Mouse (Mus musculus) activated CD4-positive, CD25-positive, alpha-beta regulatory T cell, adult 4 months (primary cell): Measurements from ENCODE around the gene Pkp4. TPM values are rescaled to one million over a fixed set of nuclear protein-coding genes. Genes with fewer than 3 reads are reported as not detected.

Experiments used
- ATAC-seq: one replicate; pipeline ENCODE4 v1.8.0; 2017
- polyA plus RNA-seq, 2 experiments: library from polyadenylated mRNA; unstranded; fragments of 100-300 nt; shearing (Covaris generic); gene quantifications; one replicate each; pipeline ENCODE4 v1.2.1; 2017

Gene Pkp4
- polyA plus RNA-seq: 10 to 100 TPM in 1 of 2 experiments, 1 to 10 TPM in 1; 9.4 to 12.0 TPM

- ATAC-seq: peak; percentile 94
These were observed at the start of gene Pkp4, which contains the start of gene Ccdc148 for GRCm38 (mm10) chr2:59160605-59160963. Gene Pkp4 (plus strand): TSS chr2:59160850. Gene Ccdc148 (minus strand): TSS chr2:59160683.

DNA sequence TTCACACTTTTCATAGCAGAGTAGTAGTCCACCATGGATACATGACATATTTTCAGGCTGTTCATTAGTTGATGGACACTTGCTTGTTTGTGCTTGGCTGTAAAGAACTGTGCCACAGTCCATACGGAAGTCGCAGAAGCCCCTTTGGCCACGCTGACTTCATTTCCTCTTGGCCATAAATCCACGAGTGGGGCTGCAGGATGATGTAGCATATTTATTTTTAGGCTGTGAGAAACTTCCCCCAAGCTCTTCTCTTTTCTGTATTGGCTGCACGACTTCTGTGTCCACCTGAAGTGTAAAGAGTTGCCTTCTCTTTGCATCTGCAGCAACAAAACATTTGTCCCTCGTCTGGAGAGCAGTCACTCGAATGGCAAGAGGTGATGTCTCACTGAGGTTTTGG lies 31.6 kb upstream of the Pkp4 start:
- no peak for ATAC-seq

DNA sequence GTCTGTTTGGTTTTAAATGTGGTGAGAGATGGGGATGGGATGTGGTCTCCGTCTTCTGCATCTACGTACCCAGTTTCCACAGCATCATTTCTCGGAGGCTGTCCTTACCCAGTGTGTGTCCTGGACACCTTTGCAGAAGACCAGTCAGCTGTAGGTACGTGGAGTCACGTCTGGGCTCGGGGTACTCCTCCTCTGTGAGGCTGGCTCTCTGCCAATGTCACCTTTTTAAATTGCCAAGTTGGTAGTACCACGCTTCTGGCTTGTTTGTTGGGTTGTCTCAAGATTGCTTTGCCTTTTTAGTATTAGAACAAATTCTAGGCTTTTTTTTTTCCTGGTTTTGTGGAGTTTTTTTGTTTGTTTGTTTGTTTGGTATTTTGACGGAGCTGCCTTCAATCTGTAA lies 30.8 kb upstream of the Pkp4 start:
- ATAC-seq: no peak

- ATAC-seq: no peak
These were observed 29.6 kb upstream of the Pkp4 start for GRCm38 (mm10) chr2:59131044-59131443.

DNA sequence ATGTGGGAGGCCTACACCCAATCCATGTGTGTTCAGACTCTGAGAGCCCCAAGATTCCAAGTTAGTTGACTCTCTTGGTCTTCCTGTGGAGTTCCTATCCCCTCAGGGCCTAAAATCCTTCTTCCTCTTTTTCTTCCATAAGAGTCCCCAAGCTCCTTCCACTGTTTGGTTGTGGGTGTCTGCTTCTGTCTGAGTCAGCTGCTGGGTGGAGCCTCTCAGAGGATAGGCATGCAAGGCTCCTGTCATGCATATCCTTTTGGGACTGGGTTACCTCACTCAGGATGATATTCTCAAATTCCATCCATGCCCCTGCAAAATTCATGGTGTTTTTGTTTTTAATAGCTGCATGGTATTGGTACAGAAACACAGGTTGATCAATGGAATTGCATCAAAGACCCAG lies 5.2 kb upstream of the Pkp4 start:
- ATAC-seq: no peak

GRCm38 (mm10) chr2:59158117-59158516 lies 2.5 kb upstream of the Pkp4 start:
- no peak for ATAC-seq

- no peak for ATAC-seq
These were observed 567 bp upstream of the Pkp4 start for GRCm38 (mm10) chr2:59159961-59160604.

DNA sequence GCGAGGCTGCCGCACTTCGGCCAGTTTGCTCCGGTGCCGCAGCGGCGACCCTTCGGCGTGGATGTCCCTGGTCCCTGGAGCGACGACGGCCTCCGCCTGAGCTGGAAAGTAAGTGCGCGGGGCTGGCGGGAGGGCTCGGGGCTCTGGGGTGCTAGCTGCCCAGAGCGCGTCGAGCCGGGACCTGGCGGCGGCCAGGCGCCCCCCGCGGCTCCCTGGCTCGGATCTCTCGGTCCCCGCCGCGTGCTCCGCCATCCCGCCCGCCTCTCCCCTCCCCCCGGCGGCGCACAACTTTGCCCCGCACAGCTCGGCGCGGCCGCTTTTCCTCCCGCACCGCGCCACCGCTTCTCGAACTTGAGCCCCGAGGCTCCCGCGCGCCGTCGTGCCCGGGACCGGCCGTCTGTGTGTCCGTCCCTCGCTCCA lies 381 bp downstream of the Pkp4 start:
- ATAC-seq: peak; percentile 11

- peak; percentile 22 for ATAC-seq
These were observed 1.0 kb downstream of the Pkp4 start for GRCm38 (mm10) chr2:59161441-59162284.

GRCm38 (mm10) chr2:59162285-59162600 lies 1.6 kb downstream of the Pkp4 start:
- ATAC-seq: no peak

DNA sequence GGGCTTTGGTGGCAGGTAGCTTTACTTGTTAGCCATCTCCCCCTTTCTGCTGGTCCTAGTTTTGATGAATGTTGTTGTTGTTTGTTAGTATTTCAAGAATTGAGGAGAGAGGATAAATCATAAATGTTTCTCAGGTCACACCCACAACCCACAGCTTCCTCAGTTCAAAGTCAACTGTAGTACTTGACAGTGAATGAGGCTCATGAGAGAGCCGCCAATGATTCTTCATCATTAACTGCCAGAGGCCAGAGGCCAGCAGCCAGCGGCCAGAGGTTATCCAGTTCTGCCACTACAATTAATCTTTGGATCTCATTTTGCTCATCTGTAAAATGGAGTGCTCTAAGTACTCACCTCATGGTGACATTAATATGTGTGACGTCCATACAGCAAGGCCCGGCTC lies 6.3 kb downstream of the Pkp4 start:
- ATAC-seq: peak; percentile 40

DNA sequence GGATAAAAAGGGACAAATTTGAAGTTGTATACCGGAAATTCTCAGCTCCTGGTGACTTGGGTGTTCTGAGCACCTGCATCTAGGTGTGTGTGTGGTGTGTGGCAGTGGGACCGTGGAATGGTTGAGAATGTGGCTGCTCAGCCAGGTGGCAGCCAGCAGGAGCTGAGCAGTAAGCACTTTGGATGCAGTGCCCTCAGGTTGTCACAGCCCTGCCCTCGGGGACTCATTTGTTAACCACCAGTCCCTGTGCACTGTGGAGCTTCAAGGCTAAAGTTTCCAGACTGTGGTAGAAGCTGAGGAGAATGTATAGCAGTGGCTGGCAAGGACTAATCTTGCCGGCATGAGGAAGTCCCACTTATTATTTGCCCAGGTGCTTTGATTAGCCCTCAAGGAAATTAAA lies 7.2 kb downstream of the Pkp4 start:
- ATAC-seq: no peak

DNA sequence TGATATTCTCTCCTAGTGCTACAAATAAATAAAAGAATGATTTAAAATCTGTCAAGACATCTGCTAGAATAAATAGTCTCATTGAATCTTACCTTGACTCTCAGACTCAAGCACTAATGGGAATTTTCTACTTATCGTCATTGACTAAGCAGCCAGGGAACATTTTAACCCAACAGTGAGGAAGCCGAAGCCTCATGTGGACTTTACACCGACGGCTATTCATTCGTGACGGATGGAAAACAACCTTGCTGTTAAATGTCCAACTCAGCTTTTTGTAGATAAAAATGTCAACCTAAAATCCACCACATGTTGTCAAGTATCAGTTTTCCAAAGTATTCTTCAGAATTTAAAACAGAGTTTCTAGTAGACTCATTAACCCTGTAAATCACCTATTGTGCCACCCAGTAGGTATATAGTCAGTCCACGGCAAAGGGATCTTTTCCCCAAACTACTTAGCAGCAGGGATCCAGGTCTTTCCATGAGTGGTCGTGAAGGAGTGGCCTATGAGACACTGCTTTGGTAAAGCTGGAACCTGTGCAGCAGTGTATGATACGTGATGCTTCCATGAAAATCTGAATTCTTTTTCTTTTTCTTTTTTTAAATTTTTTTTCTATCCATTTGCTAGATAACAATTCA lies 9.0 kb downstream of the Pkp4 start:
- no peak for ATAC-seq

GRCm38 (mm10) chr2:59170208-59170589 lies 9.5 kb downstream of the Pkp4 start:
- no peak for ATAC-seq

- no peak for ATAC-seq
These were observed 9.9 kb downstream of the Pkp4 start for GRCm38 (mm10) chr2:59170593-59170992.

GRCm38 (mm10) chr2:59171533-59171932 lies 10.9 kb downstream of the Pkp4 start:
- peak; percentile 50 for ATAC-seq

- ATAC-seq: no peak
These were observed 15.3 kb downstream of the Pkp4 start for GRCm38 (mm10) chr2:59175926-59176325.

DNA sequence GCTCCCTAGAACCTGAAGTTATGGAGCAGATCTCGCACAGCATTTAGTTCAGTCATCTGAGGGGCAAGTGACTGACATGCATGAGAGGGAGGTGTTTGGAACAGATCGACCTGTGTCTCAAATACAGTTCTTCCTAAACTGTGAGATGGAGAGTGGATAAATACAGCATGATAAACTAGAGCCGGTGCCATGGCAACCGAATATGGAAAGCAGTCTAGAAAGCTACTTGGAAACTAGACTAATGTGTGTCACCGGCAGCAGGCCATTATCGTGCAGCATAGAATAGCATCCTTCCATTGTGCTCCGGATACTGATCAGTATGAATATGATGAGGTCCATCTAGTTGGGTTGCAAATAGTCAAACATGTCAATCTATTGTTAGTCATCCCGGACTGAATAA lies 17.5 kb downstream of the Pkp4 start:
- no peak for ATAC-seq

DNA sequence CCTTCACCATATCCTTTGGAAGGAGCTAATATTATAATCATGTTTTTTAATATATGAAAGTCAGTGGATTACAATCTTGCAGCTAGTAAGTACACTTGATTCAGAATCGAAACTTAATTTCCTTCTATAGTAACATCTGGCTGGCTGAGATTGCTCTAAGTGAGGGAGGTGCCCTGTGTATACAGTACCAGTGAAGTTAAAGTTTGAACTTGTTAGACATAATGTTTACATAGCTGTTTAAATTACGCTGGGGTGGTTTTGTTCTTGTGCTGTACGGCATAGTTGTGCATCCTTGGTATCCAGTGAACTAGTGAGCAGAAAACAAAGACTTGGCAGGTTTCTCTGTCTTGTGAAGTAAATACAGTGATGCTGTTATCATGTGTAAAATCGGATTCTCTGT lies 18.3 kb downstream of the Pkp4 start:
- ATAC-seq: no peak

DNA sequence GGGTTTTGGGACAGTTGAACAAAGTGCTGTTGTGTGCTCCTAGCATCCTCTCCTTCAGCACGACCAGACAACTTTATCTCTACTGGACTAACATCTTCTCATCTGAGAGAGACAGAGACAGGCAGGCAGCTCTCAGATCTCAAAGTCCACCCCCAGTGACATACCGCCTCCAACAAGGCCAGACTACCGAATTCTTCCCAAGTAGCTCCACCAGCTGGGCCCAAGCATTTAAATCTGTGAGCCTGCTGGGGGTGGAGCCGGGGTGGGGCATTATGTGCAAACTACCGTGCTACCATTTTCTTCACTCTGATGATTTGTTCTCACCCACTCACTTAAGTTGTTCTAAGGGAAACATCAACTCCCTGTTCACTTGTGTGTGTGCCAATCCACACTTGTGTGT lies 18.8 kb downstream of the Pkp4 start:
- no peak for ATAC-seq

DNA sequence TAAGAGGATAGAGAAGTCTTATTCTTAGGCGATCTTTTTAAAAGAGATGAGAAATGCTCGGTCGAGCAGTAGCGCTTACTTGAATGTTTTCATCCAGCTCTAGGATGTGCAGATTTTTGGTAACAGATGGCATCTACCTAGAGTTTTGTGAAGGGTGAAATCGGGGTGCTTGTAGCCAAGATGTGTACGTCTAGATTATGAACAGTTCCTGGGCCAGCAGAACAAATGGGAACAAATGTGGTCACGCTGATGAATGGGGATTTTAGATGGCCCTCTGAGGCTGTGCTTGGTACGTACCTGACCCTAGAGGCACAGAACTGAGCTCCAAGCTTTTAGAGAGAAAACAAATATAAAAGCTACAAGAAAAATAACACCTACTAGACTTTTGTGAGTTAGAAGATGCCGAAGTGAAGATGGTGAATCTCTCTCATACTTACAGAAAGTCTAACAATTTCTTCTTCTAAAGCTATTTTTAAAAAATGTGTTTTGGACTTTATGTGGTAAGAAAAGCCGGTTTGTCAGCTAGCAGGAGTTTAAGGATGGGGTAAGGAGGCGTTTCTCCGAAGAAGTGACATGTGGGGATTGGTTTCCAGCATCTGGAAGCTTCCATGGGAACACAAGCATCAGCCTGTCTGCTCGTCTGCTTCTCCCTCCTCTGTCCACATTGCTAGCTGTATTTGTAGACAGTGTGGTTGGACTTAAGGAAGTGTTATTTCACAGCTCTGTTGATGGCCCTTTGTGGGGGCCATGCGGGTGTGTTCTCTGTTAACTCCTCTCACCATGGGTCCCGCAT lies 20.9 kb downstream of the Pkp4 start:
- ATAC-seq: no peak

DNA sequence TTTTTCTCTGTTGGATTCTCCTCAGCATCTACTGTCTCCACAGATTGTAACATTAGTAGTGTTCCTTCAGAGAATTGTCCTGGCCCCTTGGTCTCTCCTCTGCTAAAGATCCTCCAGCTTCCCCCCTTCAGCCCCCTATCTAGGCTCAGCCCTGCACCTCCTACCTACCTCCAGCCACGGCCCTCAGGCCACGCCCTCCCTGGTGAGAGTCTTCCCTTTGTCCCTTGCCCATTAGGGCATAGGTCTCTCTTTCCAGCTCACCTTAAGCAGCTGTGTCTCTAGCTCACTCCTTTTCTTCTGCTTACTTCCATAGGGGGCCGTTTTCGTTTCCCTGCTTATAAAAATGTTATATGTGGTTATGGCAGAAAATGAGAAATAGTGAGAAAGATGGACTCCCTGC lies 22.9 kb downstream of the Pkp4 start:
- no peak for ATAC-seq
